Mouse (Mus musculus): Measurements from ENCODE around the gene Klhdc10.
"Not testable (repeated sequence)": the region's sequence is repeated elsewhere in the genome, so short reads cannot be mapped to it uniquely, and the experiment has no call there.

GRCm38 (mm10) chr6:30390271-30390670, 11.4 kb upstream of the Klhdc10 start:
- not testable (repeated sequence) for TF ChIP-seq CTCF (conservative IDR thresholded peaks at IDR 0.05; ENCODE audit: low read length); NANOG (IDR thresholded peaks at IDR 0.05; ENCODE audit: borderline replicate concordance, low read length)

Measured in E14TG2a.4 (cell line).